Mouse (Mus musculus) kidney, postnatal 14 days (tissue): ENCODE measurements around the gene Acsm2.

ENCODE experiments used
- DNase-seq: peaks from one replicate; pipeline ENCODE4 v3.0.0; 2022; ENCODE audit warnings: mixed read lengths

Acsm2 gene

DNA sequence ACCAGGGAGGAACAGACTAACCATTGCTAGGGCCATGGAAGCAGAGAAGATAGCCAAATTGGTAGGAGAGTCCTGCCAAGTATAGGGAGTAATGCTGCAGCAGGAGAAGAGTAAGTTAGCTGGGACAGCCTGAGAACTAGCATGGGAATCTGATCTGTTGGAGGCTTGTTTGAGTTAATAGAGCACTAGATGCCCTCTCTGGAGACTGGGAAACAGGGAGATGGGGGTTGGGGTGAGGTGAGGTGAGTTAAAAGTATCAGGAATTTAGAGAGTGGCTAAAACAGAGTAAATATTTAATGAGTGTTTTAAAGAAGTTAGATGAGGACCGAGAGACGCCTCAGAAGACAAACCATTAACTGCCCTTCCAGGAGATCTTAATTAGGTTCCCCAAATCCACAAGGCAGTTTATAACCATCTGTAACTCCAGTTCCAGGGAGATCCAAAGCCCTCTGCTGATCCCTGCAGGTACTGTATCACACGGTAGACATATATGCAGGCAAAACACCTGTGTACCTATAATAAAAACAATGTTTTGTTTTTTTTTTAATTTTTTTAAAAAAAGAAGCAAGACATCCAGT is 40.5 kb downstream of the Acsm2 start:
- DNase-seq: peak; percentile 70

DNA sequence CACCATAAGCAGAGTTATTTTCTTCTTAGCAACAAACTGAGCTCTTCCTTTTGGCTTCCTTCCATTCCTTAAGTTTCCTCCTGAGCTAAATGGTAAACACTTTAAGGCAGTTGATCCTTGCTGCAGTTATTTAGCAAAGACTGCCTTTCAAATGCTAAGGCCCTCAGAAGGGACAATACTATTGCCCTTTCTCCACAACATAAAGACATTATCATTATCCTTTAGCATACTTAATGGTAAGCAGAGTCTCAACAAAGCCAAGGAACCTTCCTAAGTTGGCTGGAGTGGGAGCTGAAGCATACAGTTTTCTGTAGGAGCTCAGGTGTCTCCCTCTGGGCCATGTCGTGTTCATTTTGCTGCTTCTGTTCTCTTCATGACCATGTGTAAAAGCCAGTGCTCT is 41.2 kb downstream of the Acsm2 start:
- DNase-seq: no peak

DNA sequence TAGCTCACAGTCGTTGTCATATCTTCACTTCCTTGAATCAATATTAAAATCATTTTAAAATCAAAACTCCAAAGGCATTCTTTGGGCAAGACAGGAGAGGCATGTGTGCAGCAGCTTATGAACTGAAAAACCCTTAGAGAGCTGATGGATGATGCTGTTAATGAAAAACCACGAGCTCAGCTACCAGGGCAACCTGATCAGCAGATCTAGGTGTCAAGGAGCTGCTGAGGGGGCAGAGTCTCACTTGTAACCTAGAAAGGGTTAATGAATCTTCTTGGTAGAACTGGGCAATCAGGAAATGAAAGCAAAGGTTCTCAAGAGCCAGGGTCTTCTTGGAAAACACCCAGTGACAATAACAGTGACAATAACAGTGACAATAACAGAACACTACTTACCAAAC is 42.4 kb downstream of the Acsm2 start:
- peak; percentile 65 for DNase-seq

DNA sequence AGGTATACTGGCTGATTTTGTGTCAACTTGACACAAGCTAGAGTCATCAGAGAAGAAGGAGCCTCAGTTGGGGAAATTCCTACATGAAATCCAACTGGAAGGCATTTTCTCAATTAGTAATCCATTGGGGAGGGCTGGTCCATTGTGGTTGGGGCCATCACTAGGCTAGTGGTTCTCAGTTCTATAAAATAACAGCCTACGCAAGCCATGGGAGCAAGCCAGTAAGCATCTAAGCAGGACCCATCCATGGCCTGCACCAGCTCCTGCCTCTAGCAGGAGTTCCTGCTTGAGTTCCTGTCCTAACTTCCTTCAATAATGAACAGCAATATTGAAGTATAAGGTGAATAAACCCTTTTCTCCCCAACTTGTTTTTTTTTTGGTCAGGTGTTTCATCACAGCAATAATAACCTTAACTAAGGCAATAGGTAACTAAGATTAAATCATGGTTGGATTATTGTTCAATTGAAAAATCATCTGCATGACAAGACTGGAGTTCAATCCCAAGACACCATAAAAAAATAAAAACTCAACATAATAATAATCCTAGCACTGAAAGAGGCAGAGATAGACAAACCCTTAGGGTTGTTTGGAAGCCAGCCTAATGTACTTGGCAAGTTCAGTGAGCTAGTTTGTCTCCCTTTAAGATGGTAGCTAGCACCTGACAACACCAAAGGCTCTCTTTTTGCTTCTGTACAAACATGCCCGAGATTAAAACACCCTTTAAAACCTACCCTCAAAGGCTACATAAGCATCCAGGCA is 47.2 kb downstream of the Acsm2 start:
- DNase-seq: no peak

DNA sequence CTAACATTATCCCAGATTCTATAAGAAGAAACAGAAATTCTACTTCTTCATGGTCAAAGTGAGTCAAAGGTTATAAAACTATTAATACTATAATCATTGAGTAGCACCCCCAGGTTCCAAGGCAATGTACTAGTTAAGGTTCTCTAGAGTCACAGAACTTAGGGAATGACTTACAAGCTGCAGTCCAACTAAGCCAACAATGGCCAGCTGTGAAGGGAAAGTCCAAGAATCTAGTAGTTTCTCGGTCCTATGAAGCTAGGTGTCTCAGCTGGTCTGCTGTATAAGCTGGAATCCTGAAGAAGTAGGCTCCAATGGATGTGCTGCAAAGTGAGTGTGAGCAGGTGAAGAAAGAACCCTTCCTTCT is 47.8 kb downstream of the Acsm2 start:
- DNase-seq: no peak

DNA sequence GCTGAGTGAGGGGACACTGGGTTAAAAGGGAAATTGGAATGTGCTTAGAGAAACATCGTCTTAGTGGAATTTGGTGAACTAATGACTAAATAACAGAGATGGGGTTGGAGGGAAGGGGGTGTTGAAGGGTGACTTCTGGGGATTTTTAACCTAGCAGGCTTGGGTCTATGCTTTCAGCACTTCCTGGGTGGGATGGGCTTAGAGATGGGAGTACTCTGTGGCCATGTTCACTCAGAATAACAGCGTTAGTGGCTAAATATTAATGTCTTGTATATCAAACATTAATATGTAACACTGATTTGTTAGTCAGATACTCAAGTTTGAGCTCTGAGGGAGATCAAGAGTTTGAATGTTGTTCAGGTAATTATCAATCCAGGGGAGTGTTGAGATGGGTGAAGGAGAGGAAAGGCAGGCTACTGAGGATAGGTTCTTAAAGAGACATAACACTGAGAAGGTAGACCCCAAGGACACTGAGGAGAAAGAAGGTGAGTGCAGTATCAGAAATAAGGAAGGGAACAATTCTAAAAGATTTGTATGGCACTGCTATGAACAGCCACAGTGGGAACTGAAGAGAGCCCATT is 50.9 kb downstream of the Acsm2 start:
- DNase-seq: peak; percentile 71

DNA sequence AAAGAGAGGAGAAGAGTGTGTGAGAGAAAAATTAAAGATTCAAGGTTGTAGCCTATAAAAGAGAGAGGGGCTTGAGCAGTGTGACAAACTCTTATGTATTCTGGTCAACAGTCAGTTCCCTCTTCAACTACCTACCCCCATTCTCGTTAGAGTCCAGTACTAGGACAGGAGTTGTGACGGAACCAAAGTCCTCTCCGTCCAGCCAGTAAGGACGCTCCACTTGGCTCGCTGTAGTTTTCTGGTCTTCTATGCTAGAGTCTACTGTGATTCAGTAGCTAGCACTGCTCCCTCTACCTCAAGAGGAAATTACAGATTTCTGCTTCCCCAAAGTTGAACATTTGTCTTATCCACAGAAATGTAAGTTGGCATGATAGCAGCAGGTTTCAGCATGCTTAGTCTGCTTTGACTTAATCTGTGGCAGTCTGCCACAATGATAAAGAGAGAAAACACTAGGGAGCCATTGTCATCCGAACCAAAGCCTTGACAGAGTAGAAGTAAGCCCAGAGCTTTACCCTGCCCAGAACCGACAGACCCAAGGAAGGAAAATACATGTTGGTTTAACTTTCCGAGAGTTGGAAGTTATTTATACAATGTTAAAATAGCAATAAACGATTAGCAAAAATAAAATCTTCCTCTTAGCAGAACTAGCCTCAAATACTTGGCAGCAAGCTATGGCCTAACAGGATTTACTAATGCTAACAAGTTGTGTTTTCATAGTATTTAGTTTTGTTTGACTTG is 52.0 kb downstream of the Acsm2 start:
- peak; percentile 70 for DNase-seq

DNA sequence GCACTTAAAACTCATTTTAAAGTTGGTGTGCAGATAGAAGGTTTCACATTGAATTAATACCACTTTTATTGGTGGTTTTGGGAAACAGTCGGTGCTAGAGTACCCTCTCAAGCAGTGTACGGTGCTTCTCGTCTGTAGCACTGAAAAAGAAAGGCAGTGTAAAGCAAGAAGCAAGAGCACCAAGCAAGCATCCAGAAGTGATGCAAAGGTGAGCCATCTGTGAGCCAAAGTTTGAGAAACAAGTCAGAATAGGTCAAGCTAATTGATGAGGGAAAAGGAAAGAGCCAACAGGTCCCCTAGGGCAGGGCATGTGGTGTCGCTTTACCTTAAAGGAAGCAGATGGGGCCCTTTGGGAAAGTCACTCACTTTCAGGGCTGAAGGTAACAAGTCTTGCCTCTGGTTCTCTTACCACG is 52.5 kb downstream of the Acsm2 start, which contains the start of gene Acsm1:
Gene Acsm1 (plus strand): TSS at position 363 of the 413 bp plus-strand sequence.
- DNase-seq: no peak

DNA sequence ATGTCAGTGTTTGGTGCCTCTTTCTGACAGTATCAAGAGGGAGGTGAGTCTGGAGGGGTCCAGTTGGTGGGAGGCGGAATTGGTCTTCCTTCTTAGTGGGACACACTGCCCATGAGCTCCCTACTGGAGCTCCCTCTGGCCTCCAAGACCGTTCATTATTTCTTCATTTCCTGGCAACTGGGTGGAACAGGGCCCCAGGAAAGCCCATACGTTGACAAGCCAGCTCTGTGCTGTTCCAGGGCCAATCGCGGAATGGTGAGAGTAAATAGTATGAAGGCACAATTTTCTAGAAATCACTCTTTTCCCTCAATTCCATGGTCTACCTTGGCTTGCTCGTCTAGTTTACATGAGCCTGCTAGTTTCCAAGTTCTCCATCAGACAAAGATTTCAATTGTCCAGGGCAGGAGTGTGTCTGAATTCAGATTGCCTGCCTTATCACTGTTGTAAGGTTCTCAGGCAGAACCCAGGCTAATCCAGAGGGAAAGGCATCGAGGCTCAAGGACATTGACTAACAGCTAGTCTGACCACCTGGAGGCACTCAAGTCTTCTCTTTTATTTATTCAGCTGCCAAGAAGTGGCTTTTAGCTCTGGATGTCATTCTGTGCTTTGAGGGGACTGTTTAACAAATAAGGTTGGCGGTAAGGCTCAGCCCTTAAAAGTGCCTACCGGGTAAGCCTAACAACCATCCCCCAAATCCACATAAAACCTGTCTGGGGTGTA is 53.8 kb downstream of the Acsm2 start:
- no peak for DNase-seq

DNA sequence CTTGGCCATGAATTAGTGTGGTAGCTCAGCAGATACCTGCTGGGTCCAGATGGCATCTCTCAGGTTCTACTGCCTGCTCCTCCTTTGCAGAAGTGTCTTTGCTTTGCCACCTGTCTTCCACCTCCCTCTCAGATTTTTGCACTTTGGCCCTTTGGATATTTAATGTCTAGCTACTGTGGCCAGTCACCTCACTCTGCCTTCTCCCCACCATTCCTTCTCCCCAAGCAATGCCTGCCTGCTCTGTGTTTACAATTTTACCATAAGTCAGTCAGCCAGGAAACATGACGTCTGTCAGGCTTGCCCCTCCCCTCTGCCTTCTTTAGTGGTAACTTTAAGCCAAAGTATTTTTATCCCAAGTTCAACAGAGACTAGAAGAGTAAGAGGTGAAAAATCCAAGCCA is 62.4 kb downstream of the Acsm2 start:
- peak; percentile 44 for DNase-seq

DNA sequence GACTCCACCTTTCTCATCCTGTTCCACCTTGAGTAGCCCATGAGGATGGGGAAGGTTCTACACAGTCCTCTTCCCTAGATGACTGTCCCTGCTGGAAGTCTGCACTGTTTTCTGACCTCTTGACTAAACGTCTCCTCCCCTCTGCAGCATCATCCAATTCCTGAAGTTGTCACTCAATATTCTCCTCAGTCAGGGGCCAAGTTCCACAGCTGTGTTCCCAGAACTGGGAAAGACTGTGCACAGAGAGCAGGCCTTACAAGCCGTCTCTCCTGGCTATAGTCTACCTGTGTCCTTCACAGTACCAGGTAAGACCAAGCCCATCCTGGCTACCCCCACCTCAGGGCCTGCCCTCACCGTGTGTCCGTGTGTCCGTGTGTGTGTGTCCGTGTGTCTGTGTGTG is 63.5 kb downstream of the Acsm2 start:
- DNase-seq: peak; percentile 57

DNA sequence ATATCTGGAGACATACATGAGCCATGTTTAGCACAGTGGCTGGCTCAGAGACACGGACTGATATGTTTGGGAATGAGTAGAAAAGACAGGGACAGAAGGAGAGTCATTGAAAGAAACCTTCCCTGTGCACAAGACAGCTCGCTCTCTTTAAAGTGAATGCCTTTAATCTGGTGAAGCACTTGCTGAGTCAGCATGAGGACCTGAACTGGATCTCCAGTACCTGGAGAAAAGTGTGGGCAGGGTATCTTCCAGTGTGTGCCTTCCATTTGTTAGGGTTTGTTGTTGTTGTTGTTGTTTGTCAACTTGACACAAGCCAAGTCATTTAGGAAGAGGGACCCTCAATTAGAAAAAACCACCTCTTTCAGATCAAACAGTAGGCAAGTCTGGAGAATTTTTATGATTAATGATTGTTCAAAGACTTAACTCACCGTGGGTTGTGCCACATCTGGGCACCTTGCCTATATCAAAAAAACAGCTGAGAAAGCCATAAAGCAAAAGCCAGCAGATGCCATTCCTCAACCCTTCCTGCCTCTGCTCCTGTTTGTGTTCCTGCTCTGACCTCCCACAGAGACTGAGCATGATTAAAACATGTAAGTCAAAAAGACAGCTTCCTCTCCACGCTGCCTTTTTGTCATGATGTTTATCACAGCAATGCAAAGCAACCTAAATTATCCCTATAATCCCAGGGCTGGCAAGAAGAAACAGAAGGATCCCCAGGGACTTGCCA is 64.2 kb downstream of the Acsm2 start:
- peak; percentile 65 for DNase-seq

DNA sequence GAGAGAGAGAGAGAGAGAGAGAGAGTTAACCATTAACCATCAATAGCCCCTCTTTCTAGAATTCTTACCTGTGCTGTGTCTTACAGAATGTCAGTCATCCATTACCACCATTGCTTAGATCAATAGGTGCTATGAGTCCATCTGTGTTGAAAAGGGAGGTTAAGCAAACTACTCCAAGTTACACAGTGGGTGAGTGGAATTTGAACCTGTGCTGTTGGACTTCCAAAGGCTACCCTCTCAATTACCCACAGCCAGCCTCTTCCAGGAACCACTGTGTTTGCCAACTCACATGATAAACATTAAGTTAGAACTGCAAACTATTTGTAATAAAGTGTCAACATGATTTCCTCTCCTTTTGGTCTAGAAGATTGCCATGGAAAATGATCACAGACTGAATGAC is 66.0 kb downstream of the Acsm2 start:
- DNase-seq: peak; percentile 47

DNA sequence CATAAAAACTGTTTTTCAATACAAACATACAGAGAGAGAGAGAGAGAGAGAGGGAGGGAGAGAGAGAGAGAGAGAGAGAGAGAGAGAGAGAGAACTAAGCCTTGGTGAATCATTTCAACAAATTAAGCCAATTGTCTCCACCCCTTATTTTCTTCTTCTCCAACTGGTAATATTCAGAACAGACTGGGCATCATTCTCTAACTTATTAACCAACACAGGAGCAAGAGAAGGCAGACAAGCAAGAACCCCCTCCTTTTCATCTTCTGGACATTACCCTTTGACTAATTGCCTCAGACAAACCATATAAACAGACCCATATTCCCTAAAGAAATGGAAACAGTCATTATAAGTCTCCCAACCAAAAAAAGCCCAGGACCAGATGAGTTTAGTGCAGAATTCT is 84.6 kb downstream of the Acsm2 start:
- DNase-seq: no peak

DNA sequence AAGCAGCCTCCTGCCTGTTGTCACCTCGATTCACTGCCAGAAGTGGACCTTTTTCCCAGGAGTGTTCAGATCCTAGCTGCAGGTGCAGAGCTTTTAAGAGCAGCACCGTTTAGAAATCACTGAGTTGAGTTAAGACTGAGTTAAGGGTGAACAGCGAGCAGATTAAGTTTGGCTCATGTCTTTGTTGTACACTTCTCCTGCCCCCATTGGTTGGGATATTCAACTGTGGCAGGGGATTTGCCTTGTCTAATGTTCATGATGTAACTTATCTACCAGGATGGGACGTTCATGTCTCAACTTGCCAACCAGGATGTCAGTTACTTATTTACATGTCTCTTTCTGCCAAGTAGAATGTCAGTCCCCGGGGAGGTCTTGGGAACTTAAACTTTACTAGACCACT is 88.2 kb downstream of the Acsm2 start:
- DNase-seq: peak; percentile 26
